Mouse (Mus musculus) retina, adult 2 months (tissue): ENCODE data around the gene Trim17.
A peak's percentile ranks its signal among the peaks of the same experiment; 100 is the strongest.

ENCODE experiments used
- DNase-seq: peaks from one replicate; pipeline ENCODE4 v3.0.0-alpha.2; 2012; ENCODE audit warnings: low read depth, low spot score

The Trim17 gene

DNA sequence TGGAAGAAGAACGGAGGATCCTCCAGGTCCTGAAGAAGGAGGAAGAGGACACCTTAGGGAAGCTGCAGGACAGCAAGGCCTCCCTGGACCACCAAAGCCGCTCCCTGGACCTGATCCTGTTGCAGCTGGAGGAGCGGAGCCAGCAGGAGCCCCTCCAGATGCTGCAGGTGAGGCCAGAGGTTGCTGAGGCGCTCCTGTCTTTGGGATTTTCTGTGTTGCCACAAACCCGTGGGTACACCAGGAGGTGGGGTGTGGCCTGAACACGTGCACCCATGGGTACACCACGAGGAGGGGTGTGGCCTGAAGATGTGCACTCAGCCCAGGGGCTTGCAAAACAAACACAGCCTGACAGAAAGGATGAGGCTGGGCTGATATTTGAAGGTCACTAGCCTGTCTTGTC lies 14.1 kb downstream of the Trim17 start:
- no peak for DNase-seq

DNA sequence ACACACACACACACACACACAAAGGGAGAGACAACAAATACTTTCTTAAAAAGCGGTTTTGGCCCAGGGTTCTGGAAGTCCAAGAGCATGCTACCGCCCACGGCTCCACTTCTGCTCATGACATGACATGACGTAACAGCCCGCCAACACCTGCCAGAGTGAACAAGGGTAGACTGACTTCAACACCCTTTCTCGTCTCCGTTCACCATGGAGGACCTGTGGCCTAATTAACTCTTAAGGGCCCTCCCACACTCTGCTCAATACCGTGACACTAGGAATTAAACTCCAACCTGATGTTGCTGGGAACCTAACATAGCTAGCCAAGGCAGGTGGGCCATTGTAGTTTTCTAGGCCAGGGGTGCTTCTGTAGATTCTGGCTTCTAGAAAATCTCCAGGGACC lies 14.5 kb downstream of the Trim17 start:
- no peak for DNase-seq

DNA sequence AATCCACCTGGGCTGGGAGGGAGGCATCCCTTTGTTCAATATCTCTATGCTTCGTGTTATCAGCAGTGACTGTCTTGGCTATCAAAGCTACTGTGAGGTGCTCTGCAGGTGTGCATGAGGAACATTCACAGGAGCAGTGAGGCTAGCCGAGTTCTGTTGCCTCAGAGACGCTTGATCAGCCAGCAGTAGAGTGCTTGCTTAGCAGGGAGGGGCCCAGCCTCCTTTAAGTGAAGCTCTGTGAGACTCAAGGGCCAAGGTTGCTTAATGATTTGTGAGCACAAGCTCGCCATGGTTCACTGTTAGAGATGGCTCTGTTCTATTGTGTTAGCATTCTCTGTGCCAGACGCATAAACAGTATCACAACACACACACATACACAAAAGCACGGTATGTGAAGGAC lies 15.2 kb downstream of the Trim17 start:
- no peak for DNase-seq

DNA sequence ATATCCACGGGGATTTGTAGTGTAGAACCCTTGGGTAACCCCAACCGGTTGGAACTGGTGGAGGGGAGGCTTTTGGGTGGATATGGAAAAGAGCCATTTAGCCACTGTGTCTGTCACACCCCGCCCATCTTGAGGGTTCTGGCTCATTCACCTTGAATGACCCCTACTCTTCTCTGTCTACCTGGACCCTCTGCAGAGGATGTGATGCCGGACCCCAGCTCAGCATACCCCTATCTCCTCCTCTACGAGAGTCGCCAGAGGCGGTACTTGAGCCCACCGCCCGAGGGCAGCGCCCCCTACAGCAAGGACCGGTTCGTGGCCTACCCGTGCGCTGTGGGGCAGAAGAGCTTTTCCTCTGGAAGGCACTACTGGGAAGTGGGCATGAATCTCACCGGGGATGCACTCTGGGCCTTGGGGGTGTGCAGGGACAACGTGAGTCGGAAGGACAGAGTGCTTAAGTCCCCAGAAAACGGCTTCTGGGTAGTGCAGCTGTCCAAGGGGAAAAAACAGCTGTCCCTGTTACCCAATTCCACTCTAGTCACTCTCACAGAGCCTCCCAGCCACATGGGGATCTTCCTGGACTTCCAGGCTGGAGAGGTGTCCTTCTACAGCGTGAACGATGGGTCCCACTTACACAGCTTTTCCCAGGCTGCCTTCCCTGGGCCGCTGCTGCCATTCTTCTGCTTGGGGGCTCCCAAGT lies 16.5 kb downstream of the Trim17 start:
- DNase-seq = no peak

DNA sequence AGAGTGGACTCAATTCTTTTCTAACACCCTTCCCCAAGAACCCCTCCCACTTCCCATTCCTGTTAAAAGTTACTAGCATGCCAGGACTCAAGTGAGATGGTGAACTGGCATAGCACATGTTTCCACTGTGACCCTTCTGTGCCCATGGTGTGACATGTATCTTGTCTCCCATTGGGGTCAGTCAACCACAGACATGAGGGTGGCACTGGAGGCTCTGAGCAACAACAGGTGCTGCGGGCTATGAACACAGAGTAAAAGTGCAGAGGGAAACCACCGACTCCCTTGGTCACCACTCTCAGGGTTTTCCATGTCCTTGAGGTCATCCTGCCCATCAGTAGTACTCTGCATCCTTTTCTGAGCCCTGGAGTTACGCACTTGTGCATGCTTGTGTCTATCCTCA lies 17.3 kb downstream of the Trim17 start:
- DNase-seq = no peak

DNA sequence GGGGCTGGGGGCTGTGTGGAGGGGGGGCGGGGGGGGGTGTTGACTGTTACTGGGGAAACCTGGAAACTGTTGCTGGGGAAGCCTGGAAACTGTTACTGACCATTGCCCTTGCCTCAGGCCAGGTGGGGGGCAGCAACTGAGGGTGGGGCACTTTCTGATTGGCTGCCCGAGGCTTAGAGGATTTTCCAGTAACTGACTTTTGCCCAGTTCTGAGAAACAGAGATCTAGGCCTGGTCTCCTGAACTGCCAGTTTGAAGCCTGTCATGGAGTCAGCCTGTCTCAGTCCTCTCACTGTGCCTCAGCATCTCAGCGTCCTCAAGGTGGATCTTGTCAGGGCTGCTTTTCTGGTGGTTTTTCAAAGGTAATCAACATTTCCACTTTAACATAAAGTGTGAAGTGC lies 19.9 kb downstream of the Trim17 start:
- no peak for DNase-seq

DNA sequence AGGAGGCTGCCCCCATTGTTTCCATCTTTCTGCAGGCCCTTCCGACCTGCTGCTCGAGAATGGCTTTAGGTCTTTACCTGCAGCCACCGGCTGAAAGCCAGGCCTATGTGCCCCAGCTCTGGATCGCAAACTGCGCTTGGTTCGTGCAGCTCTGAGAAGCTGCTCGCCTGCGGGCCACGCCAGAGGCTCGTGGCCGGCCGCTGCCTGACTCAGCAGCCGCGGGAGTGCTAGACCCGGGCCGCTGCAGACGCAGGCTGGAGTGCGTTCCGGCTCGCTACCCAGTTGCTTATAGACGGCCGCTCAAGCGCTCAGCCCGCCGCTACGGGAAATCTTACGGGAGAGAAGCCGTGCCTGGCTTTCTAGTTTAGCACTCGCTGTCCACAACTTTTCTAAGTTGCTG lies 22.7 kb downstream of the Trim17 start:
- DNase-seq = no peak

DNA sequence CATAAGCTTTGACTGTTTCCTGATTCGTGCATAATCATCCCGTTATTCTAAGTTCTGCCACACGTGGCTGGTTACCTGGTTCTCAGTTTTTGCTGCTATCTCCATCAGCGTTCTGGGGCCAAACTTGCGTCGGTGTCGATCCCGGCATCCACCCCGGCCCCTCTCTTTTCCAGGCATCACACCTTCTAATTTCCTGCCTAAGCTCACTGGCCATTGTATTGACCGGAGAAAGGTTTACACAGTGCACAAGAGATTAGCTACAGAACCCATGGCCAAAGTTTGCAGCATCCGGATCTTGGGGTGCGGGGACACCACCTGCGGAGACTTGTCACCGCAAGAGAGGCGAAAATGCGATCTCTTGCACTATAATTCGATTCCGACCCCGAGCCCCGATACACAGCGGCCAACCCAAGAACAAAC lies 23.1 kb downstream of the Trim17 start:
- DNase-seq = no peak

GRCm38 (mm10) chr11:58978027-58978705 lies 23.7 kb downstream of the Trim17 start, which contains the start of gene Trim11:
TSS of gene Trim11 (plus strand) at chr11:58978093.
- peak; percentile 51 for DNase-seq

DNA sequence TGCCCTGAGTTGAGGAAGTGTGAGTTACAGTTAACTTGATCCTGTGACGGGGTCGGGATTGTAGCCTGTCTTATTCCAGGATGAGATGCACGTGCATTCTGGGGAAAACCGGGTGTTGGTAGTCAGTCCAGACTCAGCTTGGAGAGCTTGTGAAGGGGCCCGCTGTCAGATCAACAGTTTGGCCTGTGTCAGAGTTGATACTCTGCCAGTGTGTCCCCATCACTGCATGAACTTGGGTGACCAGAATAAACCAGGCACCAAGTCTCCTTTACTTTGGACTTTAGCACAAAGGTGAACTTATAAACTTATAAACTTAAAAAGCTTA lies 24.2 kb downstream of the Trim17 start:
- DNase-seq = no peak

DNA sequence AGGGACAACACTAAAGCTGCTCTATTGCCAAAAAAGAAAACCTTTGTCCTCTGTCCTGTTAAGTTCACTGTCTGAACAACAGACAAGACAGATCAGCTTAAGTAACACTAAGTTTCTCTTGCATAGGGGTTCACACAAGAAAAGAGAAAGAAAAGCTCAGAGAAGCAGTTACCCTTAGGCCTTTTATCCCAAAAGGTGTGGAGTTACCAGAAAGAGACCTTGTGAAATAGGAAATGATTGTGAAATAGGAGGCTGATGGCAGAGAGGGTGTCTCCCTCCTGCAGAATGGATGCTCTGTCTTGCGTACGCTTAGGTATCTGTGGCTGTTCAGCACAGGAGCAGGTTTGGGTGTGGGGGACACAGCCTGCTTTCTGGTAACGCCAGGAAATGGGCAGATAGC lies 24.7 kb downstream of the Trim17 start:
- no peak for DNase-seq

DNA sequence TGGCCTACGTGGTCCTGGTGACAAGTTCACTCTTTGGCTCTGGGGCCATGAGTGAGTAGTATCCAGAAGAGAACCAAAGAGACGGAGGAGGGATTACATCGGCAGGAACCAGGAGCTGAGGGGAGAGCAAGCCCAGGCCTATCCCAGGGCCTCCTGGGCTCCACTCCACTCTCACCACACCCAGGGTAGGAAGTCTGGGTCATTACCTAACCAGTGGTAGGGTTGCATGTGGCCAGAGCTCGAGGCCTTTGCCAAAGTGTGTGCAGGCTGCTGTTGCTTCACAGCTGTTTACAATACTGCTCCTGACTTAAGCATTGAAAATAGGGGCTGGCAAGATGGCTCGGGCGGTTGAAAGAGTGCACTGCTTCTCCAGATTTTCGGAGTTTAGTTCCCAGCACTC lies 25.2 kb downstream of the Trim17 start:
- no peak for DNase-seq

DNA sequence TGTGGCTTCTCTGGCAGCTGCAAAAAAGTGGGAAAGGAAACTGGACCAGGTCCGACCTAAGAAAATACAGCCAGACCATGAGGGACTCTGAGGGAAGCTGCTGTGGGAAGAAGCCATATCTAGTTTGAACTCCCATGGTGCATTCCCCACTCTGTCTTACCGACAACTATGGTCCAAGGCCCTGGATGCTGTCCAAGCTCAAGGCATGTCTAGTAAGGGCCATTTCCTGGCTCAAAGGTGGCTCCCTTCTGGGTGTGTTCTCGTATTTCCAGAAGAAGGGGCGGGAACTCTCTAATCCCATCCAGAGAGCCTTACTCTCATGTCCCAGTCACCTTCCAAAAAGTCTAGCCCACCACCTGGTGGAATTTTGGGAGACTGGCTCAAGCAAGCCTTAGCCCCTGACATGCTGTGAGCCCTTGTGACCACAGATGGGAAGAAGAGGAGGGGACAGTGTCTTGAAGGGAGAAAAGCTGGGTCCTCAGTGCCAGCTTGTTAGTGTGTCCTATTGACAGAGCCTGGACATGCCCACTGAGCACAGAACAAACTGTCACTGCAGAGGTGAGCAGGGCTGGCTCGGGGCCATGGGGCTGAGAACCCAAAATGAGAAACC lies 26.0 kb downstream of the Trim17 start:
- DNase-seq = no peak

DNA sequence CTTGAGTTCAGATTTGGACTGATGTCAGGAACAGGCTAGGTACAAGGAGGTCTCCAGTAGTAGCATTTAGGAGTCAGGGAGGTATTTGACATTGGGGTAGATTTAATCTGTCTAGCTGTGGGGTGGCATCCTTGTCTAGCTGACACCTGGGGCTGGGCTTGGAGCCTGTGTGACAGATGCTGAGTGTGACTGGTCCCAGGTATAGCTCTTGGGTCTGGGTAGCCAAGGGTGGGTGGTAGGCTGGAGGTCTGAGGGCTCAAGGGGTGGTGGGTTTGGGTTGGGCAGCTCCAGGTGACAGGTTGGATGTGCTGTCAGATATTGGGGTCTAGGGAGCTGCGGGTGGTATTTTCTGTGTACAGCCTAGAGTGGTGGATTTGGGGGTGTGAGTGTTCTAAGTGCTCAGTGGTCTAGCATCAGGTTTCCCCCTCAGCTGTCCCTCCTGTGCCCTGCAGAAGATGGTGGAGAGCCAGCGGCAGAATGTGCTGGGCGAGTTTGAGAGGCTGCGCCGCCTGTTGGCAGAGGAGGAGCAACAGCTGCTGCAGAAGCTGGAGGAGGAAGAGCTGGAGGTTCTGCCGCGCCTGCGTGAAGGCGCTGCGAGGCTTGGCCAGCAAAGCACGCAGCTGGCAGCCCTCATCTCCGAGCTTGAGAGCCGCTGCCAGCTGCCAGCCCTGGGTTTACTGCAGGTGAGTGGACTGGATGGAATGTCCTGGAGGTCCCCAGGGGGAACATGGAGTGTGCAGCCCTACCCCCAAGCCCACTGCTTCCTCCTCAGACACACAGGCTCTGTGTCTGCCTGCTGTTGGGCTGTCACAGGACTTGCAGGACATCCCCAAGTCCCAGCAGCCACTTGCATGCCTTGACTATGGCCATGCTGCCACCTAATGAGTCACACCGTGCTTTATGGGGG lies 27.3 kb downstream of the Trim17 start:
- DNase-seq = no peak

DNA sequence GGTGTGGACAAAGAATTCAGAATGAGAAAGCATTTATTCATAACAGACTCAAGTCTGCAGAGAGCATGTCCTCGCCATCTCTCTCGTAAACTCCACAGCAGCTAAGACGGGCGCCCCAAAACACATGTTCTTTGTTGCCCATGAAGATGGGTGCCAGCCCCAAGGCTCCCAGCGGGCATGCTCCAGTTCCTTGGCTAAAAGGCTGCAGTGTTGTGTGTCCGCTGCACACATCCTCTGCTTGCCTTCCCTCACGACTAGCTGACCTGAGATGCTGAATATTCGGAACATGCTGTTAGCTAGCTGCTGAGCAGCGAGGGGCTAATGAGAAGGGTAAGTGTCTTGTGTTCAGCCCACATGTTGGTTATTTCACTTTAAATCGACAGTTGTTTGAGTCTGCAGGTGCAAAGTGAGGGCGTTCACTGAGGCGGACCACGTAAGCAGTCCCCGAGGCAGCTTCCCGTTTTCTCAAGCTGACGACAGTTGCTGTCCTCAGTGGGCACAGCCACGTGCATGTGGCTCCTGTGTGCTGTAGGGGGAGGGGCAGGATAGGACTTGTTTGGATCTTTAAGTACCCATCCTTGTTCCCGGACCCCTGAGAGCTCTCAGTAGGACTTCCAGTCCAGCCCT lies 28.1 kb downstream of the Trim17 start:
- DNase-seq = no peak

DNA sequence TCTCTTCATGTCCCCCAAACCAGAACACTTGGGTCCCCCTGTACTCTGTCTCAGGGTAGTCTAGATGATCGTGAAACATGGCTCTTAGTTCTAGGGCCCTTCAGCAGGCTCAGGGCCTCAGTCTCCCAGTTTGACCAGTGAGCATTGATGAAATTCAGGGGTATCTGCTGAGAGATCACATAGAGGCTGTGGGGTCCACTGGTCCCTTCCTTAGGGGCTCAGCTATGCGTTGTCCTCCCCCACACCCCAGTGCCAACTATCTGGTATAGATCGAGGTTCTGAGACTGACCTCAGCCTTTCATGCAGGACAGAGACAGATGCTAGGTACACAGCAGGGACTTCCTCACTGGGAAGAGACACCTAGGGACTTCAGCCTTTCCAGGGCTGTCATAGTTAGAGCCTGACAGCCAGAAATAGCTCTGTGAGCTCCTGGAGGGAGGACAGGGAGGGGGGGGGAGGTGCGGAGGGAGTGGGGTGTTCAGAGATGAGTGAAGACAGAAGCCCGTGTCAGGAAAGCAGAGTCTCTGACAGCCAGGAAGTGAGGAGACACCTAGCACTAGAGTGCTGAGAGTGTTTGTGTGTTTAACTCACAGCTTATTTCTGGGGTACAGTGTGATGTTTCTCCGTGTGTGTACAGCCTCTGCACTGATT lies 29.3 kb downstream of the Trim17 start:
- no peak for DNase-seq

GRCm38 (mm10) chr11:58984657-58985056 lies 30.2 kb downstream of the Trim17 start:
- DNase-seq = no peak

DNA sequence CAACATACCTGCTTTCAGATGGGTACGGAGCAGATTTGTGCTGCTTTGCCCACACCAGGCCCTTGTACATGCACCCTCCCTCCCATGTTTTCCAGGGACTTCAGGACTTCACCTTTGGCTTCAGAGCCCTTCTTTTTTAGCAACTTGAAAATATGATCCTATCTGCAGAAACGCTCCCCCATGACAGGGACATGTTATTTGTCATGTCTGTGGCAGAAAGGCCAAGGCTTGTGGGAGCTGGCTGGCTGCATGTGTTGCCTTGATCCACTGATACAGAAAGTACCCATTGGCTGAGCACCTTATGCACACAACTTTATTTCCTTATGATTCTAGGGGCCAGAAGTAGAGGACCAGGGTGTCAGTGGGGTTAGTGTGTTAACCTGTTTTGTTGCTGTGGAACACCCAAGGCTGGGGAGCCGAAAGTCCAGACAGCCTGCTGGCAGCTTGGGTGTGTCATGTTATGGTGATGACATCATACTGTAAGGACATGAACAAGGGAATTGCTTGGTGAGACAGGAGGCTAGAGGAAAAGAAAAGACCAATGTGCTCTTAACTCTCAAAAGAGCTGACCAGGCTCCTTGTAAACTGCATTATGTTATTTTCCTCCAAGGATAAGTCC lies 30.9 kb downstream of the Trim17 start:
- DNase-seq = no peak

DNA sequence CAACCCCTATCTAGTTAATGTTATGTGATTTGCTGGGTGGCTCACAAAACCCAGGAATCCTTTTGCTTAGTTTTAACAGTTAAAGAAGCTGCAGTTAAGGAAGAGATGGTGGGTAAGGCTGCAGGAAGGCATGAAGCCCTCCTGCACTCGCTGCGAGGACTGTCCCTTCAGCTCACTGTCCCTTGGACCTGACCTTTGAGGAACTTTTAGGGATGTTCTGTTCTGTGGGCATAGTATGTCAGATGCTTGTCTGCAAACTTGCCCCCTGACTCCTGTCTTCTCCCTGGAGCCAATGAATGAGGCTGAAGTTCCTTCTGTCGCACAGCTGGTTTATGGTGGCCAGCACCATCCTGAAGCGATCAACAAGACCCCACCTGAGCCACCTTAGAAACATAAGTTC lies 34.7 kb downstream of the Trim17 start:
- no peak for DNase-seq

- DNase-seq = no peak
Observed at GRCm38 (mm10) chr11:58990141-58990540, 35.7 kb downstream of the Trim17 start.

DNA sequence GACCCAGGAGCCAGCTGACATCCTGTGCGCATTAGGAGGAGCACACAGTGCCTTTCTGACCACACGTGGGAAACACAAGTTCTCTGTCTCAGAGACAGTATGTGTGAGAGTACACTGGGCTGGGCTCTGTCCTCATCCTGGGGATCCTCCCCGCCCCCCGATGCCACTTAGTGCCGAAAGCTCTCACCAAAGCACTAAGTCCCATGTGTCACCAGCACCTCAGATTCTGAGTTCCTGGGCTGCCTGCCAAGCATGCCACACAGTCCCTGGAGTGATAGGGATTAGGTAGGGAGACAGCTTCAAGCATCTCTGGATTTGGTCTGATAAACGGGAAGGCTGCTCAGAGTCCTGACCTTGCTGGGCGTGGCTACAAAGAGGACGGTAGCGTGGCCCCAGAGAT lies 36.3 kb downstream of the Trim17 start:
- no peak for DNase-seq
